Mouse (Mus musculus): ENCODE data around the gene Celf2.

Celf2 gene

DNA sequence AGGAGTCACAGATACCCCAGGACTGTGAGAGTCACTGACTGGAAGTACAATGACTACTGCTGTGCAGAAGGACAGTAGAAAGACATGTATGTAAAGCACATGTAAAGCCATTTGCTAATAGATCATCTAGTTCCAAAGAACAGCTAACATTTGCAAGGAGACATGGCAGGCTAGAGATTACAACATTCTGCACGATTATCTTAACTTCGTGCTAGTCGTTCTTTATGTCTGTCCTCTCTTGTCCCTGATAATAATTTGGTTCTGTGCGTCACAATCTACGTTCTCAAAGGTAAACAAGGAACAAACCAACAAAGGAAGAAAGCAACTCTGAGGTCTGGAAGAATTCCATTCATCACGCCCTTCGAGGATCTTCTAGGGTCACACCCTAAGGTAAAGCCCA lies 805.0 kb downstream of the Celf2 start:
- no peak for DNase-seq (ENCODE audit: low read depth, low spot score)

DNA sequence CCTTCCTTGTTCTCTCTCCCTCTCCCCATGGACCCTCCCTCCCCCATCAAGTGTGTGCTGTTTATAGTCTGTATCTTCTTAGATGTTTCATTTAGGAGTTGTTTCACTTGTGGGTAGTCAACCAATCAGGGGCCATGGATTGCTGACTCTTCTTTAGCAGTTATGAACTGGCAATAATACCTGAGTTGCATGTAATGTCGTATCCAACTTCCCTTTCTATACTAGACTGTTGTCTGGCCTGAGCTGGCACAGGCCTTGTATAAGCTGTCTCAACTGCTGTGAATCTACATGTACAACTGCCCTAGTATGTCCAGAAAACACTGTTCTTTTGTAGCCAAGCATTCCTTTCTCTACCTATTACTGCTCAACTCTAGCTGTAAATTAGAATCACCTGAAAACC lies 813.0 kb downstream of the Celf2 start:
- DNase-seq (ENCODE audit: low read depth, low spot score), result no peak

DNA sequence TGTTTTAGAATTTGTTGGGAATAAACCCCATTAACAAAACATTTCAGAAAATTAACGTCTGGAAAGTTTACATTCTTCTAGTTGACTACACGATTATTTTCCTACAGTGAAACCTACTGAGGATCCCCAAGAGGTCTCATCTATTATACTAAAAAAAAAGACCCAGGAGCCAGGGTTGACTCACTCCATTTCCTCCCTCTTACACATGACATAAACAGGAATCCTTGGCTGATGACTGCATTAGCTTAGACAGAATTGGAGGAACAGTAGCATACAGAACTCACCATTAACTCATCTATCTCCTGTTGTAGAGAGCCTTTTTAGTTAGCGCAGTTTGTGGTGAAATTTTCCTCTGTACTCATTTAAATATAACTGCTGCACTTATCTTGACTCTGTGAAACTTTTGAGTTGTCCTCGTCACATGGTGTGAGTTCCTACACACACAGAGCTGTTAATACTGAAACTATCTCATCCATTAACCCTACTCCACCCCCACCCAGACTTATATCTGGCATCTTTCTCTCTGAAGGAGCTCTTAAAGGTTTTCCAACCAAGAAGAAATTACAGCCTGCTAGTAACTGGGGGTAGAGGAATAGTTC lies 813.9 kb downstream of the Celf2 start:
- no peak for DNase-seq (ENCODE audit: low read depth, low spot score)

DNA sequence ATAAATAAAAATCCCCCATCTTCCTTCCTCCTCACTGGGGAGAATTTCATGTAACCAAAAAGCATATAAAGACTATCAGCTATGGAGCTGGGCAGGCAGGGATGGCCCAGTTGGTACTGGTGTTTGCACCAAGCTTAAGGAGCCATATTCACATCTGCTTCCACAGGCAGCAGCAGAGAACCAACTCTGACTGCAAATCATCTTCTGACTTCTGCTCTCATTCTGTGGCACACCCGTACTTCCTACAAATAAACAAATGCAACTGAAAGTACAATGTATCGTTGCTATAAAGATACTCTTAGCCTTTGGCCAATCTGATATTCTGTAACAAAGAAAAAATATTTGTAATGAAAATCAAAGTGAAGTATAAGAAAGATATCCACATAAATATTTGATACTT lies 819.7 kb downstream of the Celf2 start:
- DNase-seq (ENCODE audit: low read depth, low spot score), result no peak

DNA sequence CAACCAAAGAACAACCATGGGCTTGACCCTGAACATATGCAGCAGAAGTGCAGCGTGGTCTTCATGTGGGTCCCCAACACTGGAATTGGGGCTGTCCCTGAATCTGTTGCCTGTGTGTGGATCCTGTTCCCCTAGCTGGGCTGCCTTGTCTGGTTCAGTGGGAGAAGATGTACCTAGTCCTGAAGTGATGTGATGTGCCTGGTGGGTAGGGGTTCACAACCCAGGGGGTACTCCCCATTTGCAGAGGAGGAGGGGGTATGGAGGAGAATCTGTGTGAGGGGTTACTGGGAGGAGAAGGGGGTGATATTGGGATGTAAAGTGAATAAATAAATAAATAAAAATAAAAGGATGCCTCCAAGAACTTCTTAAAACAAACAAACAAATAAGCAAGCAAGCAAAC lies 831.1 kb downstream of the Celf2 start:
- no peak for DNase-seq (ENCODE audit: low read depth, low spot score)

DNA sequence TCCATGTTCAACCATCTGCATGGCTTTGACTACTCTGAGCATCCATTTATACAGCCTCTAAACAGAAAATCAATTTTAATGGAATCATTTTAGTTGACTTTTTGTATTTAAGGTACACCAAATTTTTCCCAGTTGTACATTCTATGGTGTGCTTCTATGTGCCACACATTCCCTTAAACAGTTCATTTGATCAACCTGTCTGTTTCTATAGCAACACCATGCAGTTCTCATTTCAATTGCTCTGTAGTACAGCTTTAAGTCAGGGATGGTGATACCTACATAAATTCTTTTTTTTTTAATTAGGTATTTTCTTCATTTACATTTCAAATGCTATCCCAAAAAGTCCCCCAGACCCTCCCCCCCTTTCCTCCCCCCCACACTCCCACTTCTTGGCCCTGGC lies 831.9 kb downstream of the Celf2 start:
- no peak for DNase-seq (ENCODE audit: low read depth, low spot score)

DNA sequence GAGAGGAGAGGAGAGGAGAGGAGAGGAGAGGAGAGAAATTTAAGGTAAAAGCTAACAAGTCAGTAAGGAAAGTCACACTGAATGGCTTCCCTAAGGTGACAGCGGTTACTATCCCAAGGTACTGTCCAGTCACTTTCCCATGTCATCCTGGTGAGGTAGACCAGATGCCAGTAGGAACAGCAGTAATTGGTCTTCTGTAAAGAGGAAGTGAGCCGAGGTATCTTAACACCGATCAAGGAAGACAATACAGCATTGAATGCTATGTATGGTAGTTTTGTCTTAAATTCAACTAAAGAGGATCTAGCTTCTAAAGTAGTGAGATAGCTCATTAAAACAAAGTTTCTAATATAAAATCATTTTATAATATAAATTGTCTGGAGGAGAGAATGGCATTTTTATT lies 835.0 kb downstream of the Celf2 start:
- no peak for DNase-seq (ENCODE audit: low read depth, low spot score)

DNA sequence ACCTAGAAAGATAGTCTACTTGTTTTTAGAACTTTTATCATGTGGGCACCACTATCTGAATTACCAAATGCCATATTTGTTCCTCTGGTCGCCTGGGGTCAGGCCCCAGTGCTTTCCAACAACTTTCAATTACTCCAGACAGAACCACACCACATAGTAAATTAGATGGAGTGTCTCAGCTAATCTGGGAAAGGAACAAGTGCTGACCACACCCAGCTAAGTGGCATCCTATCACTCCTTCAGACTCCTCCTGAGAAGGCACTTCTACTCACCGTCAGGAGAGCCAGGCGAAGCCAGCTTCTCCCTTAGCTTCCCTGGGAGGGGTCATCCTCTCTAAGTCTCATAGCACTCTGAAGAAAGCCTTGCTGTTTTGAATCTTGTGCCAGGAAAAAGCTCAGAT lies 835.9 kb downstream of the Celf2 start:
- no peak for DNase-seq (ENCODE audit: low read depth, low spot score)

DNA sequence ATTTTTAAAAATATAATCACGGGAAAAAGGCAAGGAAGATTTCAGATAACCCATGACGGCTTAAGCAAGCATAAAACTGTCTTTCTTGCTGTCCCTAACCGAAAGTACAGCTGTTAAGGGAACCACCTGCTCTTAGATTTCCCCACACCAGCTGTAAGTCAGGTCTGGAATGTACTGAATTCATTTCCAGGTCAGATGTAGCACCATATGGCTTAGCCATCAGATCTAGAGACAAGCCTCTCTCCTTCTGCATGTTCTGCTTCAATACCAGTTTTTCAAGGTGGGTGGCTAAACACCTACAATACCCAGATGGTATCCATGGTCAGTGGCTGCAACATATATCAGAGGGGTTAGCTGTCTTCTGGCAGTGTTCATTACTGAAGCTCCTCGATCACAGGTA lies 841.8 kb downstream of the Celf2 start:
- peak; percentile 22 for DNase-seq (ENCODE audit: low read depth, low spot score)

DNA sequence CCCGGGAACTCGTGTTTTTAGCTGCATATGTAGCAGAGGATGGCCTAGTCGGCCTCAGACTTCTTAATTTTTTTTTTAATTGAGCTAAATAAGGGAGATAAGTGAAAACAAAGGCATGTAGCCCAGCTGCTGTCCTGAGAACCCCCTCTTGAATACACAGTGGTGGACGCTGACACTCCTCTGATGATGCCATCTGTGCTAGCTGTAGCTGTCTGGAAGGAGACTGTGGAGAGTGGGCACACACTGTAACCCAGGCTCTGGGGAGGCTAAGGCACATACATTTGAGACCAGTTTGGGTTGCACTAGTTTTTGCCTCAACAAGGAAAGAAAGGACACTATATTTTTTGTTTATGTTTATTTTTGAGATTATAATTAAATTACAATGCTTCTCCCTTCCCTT lies 849.5 kb downstream of the Celf2 start:
- no peak for DNase-seq (ENCODE audit: low read depth, low spot score)

DNA sequence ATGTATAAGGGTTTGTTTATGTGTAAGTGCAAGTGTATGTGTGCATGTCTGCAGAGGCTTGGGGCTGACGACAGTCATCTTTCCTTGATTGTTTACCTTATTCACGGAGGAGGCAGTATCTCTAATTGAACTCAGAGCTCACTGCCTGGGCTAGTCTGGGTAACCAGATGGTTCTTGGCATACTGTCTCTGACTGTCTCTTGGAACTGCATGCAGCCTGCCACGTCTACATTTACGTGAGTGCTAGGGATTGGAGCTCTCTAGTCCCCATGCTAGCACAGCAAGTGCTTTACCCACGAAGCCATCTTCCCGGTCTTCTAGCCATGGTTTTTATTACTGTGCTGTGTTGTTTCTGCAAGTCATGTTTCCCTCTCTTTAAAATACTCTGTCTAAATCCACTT lies 855.6 kb downstream of the Celf2 start:
- no peak for DNase-seq (ENCODE audit: low read depth, low spot score)

DNA sequence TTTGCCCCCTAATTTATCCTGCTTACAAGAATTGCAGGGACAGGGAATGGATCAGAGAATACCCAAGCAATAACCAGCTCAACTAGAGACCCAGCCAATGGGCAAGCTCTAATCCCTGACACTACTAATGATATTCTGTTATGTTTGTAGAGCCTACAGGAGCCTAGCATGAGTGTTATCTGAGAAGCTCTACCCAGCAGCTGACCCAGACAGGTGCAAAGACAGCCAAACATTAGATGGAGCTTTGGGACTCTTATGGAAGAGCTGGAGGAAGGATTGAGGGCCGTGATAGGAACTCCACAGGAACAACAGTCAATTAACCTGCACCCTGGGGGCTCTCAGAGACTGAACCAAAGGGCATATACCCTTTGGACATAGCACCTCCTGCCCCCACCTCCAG lies 857.7 kb downstream of the Celf2 start:
- no peak for DNase-seq (ENCODE audit: low read depth, low spot score)

DNA sequence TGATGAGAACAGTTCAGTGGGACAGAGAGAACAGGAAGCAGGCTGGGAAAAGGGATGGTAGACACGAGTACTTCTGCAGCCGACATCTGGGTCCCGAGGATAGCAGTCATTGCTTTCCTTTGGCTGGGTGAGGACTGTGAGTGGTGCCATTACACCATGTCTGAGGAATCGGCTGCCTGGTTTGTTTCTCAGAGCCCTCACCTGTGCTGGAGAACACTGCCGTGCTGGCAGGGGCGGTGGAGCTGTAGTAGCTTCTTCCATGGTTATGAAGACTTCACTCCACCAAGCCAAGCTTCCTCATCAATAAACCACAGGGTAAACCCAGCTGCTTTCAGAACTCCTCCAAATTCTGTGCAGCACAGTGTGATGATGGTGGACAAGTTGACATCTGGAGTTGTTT lies 860.5 kb downstream of the Celf2 start:
- no peak for DNase-seq (ENCODE audit: low read depth, low spot score)

DNA sequence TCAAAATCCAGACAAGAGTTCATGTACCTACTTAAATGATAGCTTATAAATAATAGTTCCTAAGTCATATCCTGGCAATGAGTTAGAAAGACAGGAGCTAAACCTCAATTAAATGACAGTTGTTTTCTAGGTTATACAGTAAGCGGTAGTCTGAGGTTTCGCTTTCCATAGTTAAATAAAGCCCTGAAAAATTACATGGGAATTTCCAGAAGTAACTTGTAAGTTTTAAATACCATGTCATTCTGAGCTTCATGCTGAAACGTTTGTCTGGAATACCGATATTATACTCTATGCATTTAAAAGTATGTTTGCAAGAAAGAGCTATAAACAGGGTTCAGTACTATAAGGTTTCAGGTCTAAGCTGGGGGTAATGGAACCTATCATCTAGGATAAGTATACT lies 862.3 kb downstream of the Celf2 start:
- no peak for DNase-seq (ENCODE audit: low read depth, low spot score)

DNA sequence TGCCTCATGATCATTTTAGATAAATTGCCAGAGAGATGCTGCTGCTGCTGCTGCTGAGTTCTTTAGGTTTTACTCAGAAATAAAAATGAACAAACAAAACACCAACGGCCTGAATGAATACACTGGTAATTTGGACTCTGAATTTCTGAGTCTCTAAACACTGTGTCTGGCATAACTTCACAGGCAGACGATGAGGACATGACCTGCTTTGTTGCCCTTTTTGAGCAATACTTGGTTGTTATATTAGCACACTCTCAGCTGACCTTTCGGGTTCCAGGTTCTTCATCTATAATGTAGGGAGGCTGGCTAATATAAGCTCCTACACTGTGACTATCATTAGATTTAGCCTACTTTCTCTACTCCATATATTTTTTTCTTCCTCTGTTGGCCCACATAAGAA lies 863.0 kb downstream of the Celf2 start:
- no peak for DNase-seq (ENCODE audit: low read depth, low spot score)

DNA sequence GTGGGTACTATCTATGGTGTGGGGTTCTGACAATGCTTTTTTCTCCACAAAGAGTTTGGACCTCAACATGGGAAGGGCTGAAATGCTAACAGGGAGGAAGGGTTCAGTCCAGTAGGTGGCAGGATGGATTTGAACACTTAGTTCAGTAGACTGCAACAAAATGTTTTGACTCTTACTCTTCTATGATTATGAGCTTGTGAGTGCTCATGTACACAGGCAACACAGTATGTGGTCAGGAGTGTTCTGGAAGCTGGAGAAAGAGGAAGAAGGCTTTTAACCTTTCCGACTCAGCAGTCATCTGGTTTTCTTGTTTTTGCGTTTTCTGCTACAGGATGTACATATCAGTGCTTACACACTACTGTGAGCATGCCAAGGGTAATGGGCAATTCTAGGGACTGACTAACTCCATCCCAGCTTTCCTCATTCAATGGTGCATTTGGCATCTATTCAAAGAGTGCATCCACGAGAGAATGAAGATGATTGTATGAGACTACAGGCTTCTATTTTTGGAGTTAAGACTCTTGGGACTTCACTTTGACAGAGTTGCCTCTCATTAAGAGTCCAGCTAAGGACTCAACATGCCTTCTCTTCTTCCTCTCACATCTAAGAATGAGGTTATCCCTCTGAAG lies 867.0 kb downstream of the Celf2 start:
- no peak for DNase-seq (ENCODE audit: low read depth, low spot score)

DNA sequence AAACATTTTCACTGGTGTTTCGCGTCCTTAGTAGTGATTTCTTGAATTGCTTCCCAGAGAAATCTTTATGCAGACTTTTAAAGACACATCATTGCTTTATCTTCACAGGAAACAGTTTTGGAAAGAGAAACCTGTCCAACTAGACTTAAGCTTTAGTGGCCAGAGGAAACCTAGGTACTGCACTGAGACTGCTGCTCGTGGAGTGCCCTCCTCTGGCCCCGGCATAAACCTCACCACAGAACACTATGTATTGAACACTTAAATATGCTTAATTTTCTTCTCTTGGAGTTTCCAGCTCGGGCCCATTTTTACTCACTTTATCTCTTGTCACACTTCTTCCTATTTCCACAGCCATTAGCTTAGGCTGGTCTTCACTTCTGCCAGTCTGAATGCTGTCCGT lies 870.0 kb downstream of the Celf2 start:
- DNase-seq (ENCODE audit: low read depth, low spot score), result no peak

DNA sequence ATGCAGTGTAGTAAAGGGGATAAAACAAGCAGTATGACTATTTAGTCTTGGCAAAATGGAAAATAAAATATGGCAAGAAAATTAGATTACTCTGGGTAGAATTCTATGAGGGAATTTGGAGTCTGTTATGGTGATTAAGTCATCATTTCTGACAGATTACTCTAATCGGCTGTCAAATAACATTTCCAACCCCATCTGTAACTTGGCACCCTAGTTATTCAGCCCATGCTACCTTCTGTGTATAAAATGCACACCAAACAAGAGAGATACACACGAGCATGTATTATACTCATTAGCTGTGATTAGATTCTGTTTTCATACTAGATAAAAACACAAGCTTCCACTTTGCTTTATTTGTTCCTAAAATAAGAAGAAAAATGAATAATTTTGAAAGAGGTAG lies 872.2 kb downstream of the Celf2 start:
- DNase-seq (ENCODE audit: low read depth, low spot score), result no peak

DNA sequence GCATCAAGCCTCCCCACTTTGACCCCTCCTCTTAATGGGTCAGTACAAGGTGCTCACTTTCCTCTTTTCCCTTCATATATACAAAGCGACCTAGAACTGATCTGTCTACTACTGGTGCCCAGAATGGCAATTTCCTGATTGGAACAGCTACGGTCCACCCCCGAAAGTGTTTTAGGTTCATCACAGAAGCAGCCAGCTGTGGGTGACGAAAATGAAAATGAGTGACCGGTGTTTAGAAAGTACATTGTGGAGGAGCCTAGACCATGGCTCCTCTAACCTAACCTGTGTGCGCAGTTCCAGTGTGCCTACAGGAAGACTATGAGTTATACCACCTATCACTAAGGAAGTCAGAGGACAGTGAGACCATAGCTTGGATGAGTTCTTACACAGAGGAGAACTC lies 874.5 kb downstream of the Celf2 start:
- DNase-seq (ENCODE audit: low read depth, low spot score), result no peak

DNA sequence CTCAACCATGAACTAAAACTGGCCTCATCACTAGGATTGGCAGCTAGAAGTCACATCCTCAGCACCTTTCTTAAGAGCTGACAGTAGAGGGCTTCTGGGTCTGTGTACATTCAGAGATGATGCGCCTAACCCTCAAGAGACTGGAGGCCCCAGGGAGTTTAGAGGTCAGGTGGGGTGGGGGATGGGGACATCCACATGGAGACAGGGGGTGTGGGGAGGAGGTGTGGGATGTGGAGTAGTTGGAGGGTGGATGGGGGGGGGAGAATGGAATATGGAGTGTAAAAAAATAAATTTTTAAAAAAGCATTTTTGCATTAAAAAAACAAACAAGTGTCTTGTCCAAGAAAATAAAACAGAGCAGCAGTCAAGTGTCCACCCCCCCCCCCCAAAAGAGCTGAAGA lies 876.2 kb downstream of the Celf2 start:
- DNase-seq (ENCODE audit: low read depth, low spot score), result no peak

DNA sequence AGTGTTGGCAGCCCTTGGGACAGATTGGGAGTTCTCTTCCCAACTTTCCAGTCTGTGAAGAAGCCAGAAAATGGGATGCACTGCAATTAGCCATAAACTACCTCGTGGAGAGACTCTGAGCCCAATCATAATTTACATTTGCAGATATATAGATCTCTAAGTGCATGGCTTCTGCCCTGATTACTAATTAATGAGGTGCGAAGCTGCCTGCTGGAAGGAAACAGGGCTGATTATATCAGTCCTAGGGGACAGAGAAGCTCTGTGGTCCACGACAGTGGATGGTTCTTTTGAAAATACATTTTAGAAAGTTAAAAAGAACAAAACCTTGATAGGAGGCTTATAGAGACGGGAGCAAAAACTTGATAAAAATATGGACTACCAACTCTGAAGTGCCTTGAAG lies 885.6 kb downstream of the Celf2 start:
- no peak for DNase-seq (ENCODE audit: low read depth, low spot score)

DNA sequence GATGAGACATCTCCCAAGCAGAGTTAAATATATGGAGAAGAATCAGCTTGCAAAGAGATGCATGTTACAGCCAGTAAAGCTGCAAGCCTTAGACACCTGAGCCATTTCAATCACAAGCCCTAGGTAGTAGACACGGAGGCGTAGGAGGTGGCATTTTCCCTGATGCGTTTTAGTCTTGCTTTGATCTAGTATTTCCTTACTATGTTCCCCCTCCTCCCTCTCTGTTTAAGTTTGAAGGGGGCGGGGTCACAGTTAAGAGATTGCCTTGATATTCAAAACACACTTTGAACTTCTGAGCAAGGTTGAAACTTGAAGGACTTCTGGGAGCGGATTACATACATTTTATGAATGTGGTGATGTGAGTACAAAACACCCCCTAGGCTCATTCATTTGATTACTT lies 887.3 kb downstream of the Celf2 start:
- no peak for DNase-seq (ENCODE audit: low read depth, low spot score)

DNA sequence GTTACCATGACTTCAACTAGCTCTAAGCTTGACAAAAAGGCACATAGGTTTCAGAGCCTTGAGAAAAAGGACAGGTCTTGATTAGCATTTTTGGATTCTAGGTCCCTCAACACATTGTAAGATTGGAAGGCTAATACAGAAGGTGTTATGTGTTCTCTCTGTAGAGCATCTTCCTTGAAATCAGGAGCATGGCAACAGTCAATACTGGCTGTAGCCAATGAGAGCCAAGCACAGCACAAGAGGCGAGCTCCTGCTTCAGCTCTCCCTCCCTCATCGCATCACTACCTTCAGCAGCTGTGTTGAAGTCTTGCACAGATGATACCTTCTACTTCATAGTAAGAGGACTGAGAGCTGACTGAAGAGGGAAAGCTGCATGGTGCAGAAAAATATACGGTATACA lies 890.5 kb downstream of the Celf2 start:
- no peak for DNase-seq (ENCODE audit: low read depth, low spot score)

DNA sequence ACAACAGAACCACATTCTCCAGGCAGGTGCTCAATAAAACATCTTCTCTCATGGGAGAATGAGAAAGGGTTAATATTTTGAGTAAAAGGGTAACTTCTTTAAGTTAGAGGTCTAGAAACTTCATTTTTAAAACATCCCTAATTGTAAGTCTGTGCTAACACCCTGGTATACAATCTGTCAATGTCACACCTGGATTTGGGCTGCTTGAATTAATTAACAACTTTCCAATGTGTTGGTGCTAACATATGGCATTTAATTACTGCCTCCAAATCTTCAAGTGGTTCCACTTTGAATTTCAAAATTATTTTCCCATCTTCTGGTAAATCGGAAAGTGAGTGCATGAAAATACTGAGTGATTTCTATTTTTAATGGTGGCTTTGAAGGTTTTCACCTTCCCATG lies 890.9 kb downstream of the Celf2 start:
- no peak for DNase-seq (ENCODE audit: low read depth, low spot score)
